Mouse (Mus musculus) lung, postnatal 4 days (tissue): Measurements from ENCODE around the gene Ttc28.
A peak's percentile ranks its signal among the peaks of the same experiment; 100 is the strongest.

ENCODE experiments used
- DNase-seq, 2 experiments: peaks; one replicate each; pipeline ENCODE4 v3.0.0; 2021

Gene Ttc28

DNA sequence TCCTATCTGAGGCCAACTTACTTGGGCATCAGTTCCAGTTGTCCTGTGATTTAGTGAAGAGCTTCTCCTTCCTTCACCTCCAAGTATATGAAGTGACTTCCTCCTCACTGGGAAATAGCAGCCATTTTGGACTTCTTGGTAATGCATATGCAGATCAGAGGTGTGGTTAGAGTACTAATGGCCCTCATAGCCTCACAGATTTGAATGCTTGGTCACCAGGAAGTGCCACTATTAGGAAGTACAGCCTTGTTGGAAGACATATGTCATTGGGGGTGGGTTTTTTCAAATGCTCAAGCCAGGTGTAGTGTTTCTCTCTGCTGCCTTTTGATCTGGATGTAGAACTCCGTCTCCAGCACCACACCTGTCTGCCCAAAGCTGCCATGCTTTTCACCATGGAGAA lies 10.3 kb downstream of the Ttc28 start:
- no peak for DNase-seq

DNA sequence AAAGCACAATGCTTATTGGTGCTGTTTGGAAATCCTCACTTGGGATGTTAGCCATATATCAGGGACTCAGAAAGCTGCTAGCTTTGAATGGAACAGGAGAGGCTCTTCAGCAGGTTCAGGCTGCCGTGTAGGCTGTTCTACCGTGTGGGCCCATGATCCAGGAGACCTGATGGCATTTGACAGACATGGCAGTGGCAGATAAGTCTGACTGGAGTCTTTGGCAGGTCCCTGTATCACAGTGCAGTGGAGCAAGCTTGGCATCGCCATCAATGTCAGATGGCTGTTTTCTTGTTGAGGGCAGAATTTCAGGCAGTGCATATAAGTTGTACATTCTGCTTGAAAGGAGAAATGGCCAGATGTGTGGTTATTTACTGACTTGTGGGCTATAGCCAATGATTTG lies 11.0 kb downstream of the Ttc28 start:
- DNase-seq = no peak

DNA sequence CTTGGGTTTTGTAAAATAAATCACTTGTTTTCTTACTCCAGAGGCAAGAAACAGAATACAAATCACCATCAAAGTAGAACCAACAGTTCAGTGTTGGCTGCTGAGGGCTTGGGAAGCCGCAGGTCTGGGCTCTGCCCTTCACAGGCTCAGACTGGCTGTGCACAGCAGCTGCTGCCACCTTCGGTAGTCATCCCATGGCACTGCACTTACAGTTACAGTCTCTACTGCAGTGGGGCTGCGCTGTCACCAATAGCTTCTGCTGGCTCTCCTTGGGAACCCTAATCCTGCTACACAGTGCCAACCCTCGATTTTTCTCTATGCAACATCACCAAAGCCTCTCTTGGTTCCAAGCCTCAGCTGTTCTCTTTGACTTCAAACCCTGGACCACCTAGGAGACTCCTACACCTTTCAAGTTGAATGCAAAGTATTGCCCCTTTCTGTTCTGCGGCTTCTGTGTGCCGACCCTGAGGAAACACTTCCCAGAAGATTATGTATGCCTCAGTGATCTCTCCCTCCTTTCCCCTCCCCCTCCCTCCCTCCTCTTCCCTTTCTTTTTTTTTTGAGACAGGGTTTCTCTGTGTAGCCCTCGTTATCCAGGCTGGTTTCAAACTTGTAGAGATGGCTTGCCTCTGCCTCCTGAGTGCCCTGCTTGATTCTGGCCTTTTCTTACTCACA lies 17.6 kb downstream of the Ttc28 start:
- no peak for DNase-seq

DNA sequence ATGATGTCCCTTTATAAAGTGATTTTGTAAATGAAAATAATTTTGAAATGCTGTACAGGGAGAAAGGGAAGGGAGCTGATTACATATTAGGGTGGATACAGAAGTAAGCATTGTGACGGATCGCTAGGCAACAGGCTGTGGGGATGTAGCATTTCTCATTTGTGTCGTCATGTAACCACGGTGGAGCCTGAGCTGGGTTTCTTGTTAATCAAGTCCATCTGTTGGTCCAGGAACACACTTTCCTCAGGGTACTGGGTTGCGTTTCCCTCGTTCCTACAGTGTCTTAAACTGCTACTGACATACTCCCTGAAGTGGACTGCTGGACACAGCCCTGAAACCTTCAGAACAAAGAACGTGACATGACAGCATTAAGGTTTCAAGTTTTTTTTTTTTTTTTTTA lies 18.6 kb downstream of the Ttc28 start:
- no peak for DNase-seq

DNA sequence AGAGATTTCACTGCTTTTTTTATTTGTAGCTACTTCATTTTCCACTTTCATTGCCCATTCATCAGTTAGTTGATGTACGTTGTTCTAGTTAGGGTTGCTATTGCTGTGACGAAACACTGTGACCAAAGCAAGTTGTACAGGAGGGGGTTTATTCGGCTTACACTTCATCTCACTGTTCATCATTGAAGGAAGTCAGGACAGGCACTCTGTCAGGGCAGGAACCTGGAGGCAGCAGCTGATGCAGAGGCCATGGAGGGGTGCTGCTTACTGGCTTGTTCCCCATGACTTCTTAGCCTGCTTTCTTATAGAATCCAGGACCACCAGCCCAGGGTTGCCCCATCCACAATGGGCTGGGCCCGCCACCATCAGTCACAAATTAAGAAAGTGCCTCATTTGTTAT lies 19.2 kb downstream of the Ttc28 start:
- DNase-seq = no peak

DNA sequence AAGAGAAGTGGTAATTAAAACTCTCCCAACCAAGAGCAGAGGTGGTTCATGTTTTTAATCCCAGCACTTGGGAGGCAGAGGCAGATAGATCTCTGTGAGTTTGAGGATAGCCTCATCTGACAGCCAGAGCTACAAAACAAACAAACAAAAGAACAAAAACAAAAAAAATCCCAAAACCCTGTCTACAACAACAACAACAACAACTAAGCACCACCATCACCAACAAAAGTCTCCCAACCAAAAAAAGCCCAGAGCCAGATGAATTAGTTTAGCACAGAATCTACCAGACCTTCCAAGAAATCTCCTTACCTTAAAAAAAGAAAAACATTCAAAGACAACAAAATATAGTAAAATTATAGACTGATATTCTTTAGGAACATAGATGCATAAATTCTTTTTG lies 20.7 kb downstream of the Ttc28 start:
- no peak for DNase-seq

DNA sequence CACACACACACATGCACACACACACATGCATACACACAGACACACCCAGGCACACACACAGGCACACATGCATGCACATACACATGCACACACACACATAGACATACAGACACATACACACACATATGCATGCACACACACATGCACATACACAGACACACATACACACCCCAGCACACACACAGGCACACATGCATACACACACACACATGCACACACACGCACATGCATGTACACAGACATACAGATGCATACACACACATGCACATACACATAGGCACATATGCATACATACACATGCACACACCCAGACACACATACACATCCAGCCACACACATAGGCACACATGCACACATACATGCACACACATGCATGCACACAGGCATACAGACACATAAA lies 27.1 kb downstream of the Ttc28 start:
- no peak for DNase-seq

DNA sequence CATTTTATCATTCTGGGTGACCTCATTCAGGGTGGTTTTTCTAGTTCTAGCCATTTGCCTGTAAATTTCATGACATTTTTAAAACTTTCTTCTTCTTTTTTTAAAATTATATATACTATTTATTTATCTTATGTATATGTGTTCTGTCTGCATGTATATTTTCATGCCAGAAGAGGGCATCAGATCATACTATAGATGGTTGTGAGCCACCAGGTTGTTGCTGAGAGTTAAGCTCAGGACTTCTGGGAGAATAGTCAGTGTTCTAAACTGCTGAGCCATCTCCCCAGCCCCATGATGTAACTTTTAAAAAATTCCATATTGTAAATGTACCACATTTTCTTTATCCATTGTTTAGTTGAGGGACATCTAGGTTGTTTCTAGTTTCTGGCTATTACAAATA lies 29.3 kb downstream of the Ttc28 start:
- no peak for DNase-seq

DNA sequence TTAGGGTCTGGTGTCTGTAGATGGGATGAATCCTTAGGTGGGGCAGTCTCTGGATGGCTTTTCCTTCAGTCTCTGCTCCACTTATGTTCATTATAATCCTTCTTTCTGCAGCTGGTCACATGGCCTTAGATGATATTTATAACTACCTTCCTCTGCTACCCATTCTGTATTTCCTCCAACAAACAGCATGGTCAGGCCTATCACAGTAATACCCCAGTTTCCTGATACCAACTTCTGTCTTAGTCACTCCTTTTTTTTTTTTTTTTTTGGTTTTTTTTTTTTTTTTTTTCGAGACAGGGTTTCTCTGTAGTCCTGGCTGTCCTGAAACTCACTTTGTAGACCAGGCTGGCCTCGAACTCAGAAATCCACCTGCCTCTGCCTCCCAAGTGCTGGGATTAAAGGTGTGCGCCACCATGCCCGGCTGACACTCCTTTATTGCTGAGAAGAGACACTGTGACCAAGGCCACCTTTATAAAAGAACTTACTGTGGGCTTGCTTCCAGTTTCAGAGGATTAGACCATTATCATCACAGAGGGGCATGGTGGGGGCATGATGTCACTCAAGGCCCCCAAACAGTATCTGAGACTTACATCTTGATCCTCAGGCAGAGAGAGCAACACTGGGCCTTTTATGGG lies 30.5 kb downstream of the Ttc28 start:
- no peak for DNase-seq

DNA sequence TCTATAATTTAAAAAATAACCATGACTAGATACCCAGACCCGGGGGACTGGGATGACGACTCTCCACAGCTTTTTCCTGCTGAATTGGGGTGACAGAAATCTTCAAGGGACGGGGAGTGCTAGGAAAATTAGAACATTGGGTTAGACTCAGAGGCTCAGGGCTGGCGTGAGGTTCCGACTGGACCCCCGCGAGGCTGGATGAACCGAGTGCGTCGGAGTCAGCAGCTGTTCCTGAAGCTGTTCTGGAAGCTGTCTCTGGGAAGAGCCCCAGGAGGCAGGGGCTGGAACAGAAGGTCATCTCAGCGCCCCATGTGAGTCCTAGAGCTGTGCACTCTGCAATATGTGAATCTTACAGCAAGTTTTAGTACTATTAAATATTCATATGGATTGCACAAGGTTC lies 35.3 kb downstream of the Ttc28 start:
- DNase-seq = no peak

DNA sequence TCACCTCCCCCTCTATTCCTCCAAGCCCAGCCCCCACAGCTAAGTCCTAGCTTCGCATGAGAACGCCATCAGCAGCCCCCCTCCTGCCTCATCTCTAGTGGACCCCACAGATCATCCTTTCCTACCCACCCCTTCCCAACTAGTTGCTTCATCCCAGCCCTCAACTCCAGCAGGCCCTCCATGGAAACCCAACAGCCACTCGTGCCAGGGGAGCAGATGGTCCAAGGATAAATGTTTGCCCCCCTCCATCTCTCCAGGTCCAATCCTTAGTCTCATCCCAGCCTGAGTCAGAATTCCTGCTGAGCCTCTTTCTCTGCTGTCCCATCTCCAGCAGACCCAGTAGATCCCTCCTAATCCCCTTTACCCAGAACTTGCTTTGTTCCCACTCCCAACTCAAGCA lies 36.6 kb downstream of the Ttc28 start:
- no peak for DNase-seq

DNA sequence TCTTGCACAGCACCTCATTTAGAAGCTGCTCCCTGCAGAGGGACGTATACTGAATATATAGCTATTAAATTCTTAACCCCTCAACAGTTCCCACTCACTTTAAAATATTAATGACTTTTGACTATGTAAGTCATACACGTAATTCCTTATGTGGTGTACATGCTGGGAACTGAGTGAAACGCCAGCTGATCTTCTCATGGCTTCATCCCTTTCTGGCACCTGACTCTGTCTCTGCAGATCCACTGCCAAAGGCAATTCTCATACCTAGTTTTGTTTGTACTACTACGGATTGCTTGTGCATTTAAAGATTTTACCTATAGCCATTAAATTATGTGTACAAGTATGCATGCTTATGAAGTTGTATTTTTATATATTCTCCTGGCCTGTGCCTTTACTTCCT lies 39.9 kb downstream of the Ttc28 start:
- DNase-seq = no peak

DNA sequence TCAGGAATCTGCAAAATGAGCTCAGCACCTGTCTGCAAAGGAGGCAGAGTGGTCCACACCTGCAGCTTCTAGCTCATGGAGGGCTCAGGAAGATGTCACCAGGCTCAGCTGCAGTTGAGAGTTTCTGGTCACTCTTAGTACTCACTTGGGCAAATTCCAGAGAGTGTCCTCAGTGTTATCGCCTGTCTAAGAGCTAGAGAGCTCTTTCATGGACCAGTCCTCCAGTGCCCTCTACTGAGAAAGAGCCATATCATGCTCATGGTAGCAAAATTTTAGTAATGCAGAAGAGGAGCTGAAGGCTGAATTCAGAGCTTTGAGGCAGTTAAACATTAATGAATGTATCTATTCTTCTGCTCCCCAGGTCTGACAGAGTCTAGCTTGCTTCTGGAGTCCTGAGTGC lies 43.7 kb downstream of the Ttc28 start:
- DNase-seq = no peak

DNA sequence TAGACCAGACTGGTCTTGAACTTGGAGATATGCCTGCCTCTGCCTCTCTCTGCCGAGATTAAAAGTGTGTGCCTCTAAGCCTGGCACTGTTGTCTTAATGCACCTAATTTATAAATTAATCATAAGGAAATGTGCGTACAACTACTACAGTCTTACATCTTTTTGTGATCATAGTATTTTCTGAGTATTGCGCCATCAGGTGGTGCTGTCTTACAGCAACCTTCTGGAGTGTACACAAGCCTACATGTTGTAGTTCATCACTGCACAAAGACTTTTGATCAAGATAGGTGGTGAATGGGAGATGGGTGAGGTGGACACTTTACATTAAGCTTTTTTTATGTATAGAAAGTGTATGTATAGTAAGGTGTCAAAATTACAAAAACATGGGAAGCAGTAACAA lies 45.0 kb downstream of the Ttc28 start:
- DNase-seq = no peak

DNA sequence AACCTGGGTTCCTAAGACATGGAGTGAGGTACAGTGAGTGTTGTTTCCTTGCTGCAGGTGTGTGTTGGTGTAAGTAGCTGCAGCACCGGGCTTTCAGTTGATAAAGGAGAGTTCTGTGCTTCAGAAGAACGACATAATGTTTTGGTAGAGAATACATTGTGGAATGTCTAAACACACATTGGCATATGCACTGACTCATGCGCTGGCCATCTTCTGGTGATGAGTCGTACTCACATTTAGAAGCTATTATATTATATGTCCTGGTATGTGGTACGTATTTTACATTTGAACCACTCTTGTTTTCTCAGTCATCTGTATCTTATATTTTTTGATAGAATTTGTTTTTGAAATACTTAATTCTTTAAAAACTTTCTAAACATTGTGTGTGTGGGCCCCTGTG lies 46.2 kb downstream of the Ttc28 start:
- no peak for DNase-seq

DNA sequence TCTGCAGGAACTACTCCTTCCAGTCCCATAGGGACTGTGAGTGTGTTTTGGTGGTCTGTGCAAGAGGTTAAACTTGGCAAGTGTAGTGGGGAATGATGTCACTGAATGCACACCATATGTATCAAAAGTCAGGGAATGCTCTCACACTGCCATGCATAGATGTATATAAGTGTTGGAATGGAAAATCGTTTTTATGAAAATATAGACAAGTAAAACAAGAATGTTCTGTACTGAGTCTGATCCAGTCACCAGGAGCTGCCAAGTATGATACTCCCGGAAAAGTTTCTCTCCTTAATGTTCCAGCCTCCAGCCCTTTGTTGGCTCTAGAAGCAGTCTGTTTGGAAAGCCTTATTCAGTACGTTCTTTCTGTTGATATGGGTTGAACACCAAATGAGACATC lies 48.7 kb downstream of the Ttc28 start:
- no peak for DNase-seq

DNA sequence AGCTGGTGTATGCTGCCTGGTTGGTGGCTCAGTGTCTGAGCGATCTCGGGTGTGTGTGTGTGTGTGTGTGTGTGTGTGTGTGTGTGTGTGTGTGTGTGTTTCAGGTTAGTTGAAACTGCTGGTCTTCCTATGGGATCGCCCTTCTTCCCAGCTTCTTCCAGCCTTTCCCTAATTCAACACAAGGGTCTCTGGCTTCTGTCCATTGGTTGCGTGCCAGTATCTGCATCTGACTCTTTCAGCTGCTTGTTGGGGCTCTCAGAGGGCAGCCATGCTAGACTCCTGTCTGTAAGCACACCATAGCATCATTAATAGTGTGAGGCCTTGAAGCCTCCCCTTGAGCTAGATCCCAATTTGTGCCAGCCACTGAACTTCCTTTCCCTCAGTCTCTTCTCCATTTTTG lies 49.7 kb downstream of the Ttc28 start:
- DNase-seq = no peak

DNA sequence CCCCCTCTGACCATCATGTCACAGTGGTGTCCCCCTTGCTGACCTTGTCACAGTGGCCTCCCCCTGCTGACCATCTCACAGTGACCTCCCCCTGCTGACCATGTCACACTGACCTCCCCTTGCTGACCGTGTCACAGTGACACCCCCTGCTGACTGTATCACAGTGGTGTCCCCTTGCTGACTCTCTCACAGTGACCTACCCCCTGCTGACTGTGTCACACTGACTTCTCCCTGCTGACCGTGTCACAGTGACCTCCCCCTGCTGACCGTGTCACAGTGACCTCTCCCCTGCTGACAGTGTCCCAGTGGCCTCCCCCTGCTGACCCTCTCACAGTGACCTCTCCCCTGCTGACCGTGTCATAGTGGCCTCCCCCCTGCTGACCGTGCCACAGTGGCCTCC lies 57.0 kb downstream of the Ttc28 start:
- DNase-seq = no peak

DNA sequence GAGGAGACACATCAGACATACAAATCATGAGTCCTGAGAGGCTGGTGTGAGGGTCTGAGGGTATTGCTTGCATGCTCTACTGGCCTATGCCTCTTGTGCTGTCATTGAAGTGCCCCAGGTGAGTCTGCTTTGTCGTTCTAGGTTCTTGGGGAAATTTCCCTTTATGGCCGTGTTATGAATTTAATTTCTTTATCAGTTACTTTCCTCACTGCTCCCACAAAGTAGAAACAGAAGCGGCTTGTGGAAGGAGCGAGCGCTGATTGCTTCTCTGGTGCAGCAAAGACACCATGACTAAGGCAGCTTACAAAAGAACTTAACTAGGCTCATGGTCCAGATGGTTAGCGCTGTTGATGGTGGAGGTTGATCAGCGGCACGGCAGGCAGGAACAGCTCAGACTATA lies 64.7 kb downstream of the Ttc28 start:
- DNase-seq = no peak

DNA sequence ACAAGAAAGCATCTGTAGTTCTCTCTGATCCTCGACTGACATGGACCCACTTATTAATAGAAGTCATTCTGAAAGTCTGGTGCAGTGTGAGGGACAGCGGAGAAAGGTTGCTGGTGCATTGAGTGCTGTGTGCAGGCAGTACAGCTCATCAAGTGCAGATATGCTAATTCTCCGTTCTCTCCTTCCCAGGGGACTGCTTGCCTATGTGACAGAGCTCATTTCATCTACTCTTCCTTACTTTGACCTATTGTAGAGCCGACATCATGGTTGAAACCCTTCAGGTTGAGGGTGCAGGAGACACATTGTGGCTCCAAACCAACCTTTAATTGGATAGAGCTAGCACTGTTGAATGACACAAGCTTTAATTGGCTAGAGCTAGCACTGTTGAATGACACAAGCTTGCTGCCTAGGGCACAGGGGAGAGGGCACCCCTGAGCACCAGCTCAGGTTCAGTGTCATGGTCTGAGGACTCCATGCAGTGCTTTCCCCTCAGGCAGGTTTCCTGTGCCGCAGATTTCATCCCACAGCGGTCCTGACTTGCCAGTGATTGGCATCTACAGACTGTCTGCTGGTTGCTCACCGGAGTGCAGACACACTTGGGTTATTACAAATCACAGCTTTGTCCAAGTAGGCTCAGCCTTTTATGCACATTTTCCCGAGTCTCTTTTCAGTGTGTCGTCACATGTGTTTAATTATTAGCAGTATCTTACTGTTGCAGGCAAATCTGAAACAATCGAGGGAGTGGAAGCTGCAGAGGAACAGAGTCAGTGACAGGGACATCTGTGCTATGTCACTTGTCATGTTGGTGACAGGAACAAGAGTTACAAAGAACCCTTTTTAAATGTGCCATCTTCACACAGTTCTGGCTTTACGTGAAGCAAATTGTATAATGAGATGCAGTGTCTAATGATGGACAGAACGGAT lies 69.1 kb downstream of the Ttc28 start:
- DNase-seq = no peak

DNA sequence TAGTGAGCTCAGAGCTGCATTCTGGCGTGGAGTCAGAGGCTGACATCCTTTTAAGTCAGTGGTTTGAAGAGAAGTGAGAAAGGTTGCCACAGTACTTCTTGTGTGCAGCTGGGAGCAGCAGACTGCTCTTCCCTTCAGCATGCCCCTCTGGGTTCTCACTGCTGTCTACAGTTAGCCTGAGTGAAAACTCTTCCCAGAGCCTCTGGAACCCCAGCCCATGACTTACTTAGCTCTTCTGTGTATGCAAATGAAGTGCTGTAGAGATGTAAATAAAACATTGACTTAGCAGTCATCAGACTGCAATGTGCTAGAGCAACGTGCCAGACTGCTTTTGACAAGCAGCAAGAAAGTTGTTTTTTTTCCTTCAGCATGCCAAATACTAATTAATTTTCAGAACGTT lies 70.2 kb downstream of the Ttc28 start:
- peak in 1 of 2 experiments; percentile 41 for DNase-seq

DNA sequence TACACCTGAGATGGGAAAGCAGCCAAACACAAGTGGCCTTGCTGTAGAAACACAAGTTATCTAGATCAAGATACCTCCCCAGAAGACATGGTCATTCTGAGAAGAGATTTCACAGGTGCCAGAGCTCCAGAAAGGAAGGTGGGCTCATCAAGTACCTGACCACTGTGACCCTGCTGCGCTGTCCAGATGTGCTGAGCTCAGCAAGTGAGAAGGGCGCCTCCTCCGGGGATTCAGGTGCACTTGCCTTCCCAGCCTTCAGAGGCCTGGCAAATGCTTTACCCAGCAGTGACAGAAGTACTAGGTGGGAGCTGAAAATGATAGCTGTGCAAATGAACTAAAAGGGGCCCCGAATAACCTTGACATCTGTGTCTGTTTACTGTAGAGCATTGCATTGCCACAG lies 78.6 kb downstream of the Ttc28 start:
- DNase-seq = no peak

DNA sequence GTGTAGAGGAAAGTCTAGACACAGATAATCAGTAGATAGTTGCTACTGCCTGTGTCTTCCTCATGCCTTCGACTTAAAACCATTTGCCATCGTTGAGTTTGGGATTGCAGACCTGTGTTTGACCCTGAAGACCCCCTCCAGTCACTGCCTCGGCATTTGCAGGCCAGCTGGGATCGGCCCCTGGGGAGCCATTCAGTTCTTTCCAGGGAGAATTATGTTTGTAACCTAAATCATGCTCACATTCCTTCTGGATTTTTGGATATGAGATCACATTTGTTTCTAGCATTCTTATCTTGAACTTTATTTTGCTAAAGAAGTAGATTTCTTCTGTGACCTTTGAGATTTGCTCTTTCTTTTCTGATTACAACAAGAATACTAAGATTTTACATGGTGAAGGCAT lies 80.5 kb downstream of the Ttc28 start:
- no peak for DNase-seq

DNA sequence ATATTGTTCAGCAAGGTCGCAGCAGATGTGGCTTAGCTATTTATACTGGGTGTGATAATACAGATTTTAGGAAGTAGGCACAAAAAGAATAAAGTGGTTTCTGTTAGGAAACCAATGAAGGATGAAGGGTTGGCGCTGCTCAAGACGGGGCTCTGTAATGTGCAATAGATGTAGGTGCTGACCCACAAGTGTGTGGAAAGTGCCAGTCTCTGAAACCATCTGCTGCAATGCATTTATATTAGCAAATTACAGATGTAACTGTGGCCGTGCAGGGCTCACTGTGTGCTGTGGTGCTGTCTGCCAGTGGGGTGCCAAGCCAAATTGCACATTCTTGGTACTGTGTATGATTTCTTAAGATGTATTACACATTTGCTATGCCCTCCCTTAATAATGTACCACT lies 81.3 kb downstream of the Ttc28 start:
- DNase-seq = no peak
